Mouse (Mus musculus) MEL (cell line): ENCODE data around the gene Timp2.

Experiments
- CTCF ChIP-seq, 3 experiments: IDR thresholded peaks in 2 of 3; conservative IDR thresholded peaks in 1 of 3; 2 replicates each; pipeline ENCODE4 v1.5.1; 2011 to 2012; ENCODE audit warnings: low read length in 3 of 3, low read depth in 2 of 3, mild to moderate bottlenecking in 2 of 3, improper control_type of control experiment in 1 of 3, inconsistent platforms in 1 of 3, mixed read lengths in 1 of 3, moderate library complexity in 1 of 3; ENCODE audit not compliant: control insufficient read depth in 1 of 3, insufficient read depth in 1 of 3, poor library complexity in 1 of 3, severe bottlenecking in 1 of 3
- GABPA ChIP-seq: IDR thresholded peaks from 2 replicates; pipeline ENCODE4 v1.6.1; 2012; ENCODE audit warnings: low read depth, mild to moderate bottlenecking, inconsistent platforms, low read length, improper control_type of control experiment, moderate library complexity
- HCFC1 ChIP-seq: IDR thresholded peaks from 2 replicates; pipeline ENCODE4 v1.6.1; 2012; ENCODE audit warnings: low read depth, mild to moderate bottlenecking, inconsistent platforms, low read length, improper control_type of control experiment, moderate library complexity
- JUND ChIP-seq: IDR thresholded peaks from 2 replicates; pipeline ENCODE4 v1.6.1; 2011; ENCODE audit warnings: low read depth, mild to moderate bottlenecking, improper control_type of control experiment, low read length
- MAX ChIP-seq: IDR thresholded peaks from 2 replicates; pipeline ENCODE4 v1.6.1; 2011; ENCODE audit warnings: low read length, improper control_type of control experiment
- POLR2A ChIP-seq, 2 experiments: IDR thresholded peaks; 2 replicates each; pipeline ENCODE4 v1.6.1; 2011 to 2012; ENCODE audit warnings: low read length in 2 of 2, mild to moderate bottlenecking in 2 of 2, control low read depth in 1 of 2, improper control_type of control experiment in 1 of 2, low read depth in 1 of 2, moderate library complexity in 1 of 2; ENCODE audit not compliant: control insufficient read depth in 1 of 2, insufficient read depth in 1 of 2, poor library complexity in 1 of 2
- RCOR1 ChIP-seq: IDR thresholded peaks from 2 replicates; pipeline ENCODE4 v1.6.1; 2012; ENCODE audit warnings: low read depth, mild to moderate bottlenecking, inconsistent platforms, low read length, improper control_type of control experiment
- ZKSCAN1 ChIP-seq: IDR thresholded peaks from 2 replicates; pipeline ENCODE4 v1.6.1; 2012; ENCODE audit warnings: low read depth, mild to moderate bottlenecking, inconsistent platforms, low read length, improper control_type of control experiment, moderate library complexity

DNA sequence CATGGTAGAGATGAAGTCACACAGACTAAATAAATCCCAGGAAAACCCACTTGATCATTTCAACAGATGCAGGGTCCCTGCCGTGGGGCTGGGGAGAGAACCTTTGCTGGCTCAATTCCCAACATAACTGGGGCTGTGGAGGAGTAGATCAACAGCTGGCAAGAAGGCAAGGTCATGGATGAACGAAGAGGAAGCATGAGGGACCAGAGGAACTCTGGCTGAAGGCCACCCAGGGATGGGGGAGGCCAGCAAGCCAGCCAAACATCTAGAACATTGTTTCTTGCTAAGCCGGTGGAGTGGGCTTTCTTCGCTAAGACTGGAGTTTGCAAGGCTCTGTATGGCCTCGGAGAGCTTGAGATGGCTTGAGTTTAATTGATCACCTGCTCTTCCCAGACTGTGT lies 20.3 kb upstream of the Timp2 start:
- TF ChIP-seq HCFC1 = no peak
- no peak for TF ChIP-seq CTCF (IDR thresholded peaks at IDR 0.05 in 2 of 3, conservative IDR thresholded peaks at IDR 0.05 in 1 of 3; ENCODE audit: control insufficient read depth in 1 of 3, insufficient read depth in 1 of 3, low read depth in 2 of 3, low read length in 3 of 3, poor library complexity in 1 of 3, severe bottlenecking in 1 of 3)
- no peak for TF ChIP-seq RCOR1
- TF ChIP-seq GABPA = no peak
- no peak for TF ChIP-seq POLR2A (IDR thresholded peaks at IDR 0.05; ENCODE audit: control insufficient read depth in 1 of 2, insufficient read depth in 1 of 2, low read depth in 1 of 2, low read length in 2 of 2, poor library complexity in 1 of 2)
- no peak for TF ChIP-seq JUND
- TF ChIP-seq ZKSCAN1 = no peak
- no peak for TF ChIP-seq MAX
